Mouse (Mus musculus): ENCODE data around the gene Numbl. TPM values are rescaled to one million over a fixed set of nuclear protein-coding genes. Genes with fewer than 3 reads are reported as not detected.

The Numbl gene
- polyA plus RNA-seq, 1 experiment from 2014 or later = 15.8 TPM

GRCm38 (mm10) chr7:27322291-27322690 is 64.1 kb downstream of the Numbl start:
- Histone ChIP-seq H3K4me3 (replicated peaks; ENCODE audit: low read length) (no peak overlapping the region), H3K4me1 (ENCODE audit: control insufficient read depth, insufficient read depth, low read length) (peaks cover 6% of the 10 kb centered on the region), H3K9ac (ENCODE audit: low read length) (no peak overlapping the region), H3K27me3 (ENCODE audit: control insufficient read depth, insufficient read depth, low read length) (0 out of 2 replicates have a peak, but pooled peaks cover 5% of the 10 kb centered on the region), H3K9me3 (replicated peaks; ENCODE audit: control insufficient read depth, low read length) (no peaks in the 10 kb centered on the region), H3K36me3 (ENCODE audit: control insufficient read depth, insufficient read depth, low read length) (peaks cover 14% of the 10 kb centered on the region), H3K4me2 (ENCODE audit: low read depth, low read length) (no peak overlapping the region), H3K27ac (ENCODE audit: low read length) (no peak overlapping the region)
- ATAC-seq (ENCODE audit: insufficient read depth, low FRiP score) = no peak
- WGBS = 32% methylated on average over 13 of the region's 13 CpGs

- Histone ChIP-seq H3K36me3 (ENCODE audit: control insufficient read depth, insufficient read depth, low read length) (peaks cover 17% of the 10 kb centered on the region), H3K9ac (ENCODE audit: low read length) (no peak overlapping the region), H3K27ac (ENCODE audit: low read length) (no peak overlapping the region), H3K9me3 (replicated peaks; ENCODE audit: control insufficient read depth, low read length) (no peaks in the 10 kb centered on the region), H3K27me3 (ENCODE audit: control insufficient read depth, insufficient read depth, low read length) (0 out of 2 replicates have a peak, but pooled peaks cover 5% of the 10 kb centered on the region), H3K4me3 (replicated peaks; ENCODE audit: low read length) (no peak overlapping the region), H3K4me1 (ENCODE audit: control insufficient read depth, insufficient read depth, low read length) (peaks cover 6% of the 10 kb centered on the region), H3K4me2 (ENCODE audit: low read depth, low read length) (no peak overlapping the region)
- no peak for ATAC-seq (ENCODE audit: insufficient read depth, low FRiP score)
- 92% methylated on average over 5 of the region's 5 CpGs for WGBS
These were observed 64.8 kb downstream of the Numbl start for GRCm38 (mm10) chr7:27323001-27323400.

GRCm38 (mm10) chr7:27324161-27324560 is 65.9 kb downstream of the Numbl start:
- no peak for ATAC-seq (ENCODE audit: insufficient read depth, low FRiP score)
- WGBS = 93% methylated on average over 11 of the region's 11 CpGs
- Histone ChIP-seq H3K27me3 (ENCODE audit: control insufficient read depth, insufficient read depth, low read length) (0 out of 2 replicates have a peak, but pooled peaks cover 5% of the 10 kb centered on the region), H3K9me3 (replicated peaks; ENCODE audit: control insufficient read depth, low read length) (no peaks in the 10 kb centered on the region), H3K4me2 (ENCODE audit: low read depth, low read length) (no peak overlapping the region), H3K36me3 (ENCODE audit: control insufficient read depth, insufficient read depth, low read length) (peaks cover 17% of the 10 kb centered on the region), H3K27ac (ENCODE audit: low read length) (no peak overlapping the region), H3K4me1 (ENCODE audit: control insufficient read depth, insufficient read depth, low read length) (peaks cover 10% of the 10 kb centered on the region), H3K9ac (ENCODE audit: low read length) (no peak overlapping the region), H3K4me3 (replicated peaks; ENCODE audit: low read length) (no peak overlapping the region)

DNA sequence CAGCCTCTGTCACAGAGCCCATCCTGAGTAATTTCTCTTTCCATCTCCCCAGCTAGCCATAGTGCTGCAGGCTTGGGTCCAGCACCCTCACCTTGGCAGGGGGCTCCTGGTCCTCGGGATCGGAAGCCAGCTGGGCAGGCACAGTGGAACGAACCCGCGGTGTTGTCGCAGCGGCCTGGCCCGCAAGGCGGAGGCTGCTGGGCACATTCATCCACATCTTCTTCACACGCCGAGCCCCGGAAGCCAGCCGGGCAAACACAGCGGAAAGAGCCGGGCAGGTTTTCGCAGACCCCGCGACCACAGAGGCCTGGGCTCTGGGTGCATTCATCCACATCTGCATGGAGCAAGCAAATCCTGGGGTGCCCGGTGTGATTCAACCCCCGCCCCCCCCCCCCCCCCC is 66.7 kb downstream of the Numbl start:
- peaks cover 18% of the 10 kb centered on the region for H3K4me1 ChIP-seq (ENCODE audit: control insufficient read depth, insufficient read depth, low read length)
- no peak overlapping the region for H3K27ac ChIP-seq (ENCODE audit: low read length)
- no peaks in the 10 kb centered on the region for H3K9me3 ChIP-seq (replicated peaks; ENCODE audit: control insufficient read depth, low read length)
- H3K36me3 ChIP-seq (ENCODE audit: control insufficient read depth, insufficient read depth, low read length) = peaks cover 17% of the 10 kb centered on the region
- peaks cover 5% of the 10 kb centered on the region for H3K27me3 ChIP-seq (ENCODE audit: control insufficient read depth, insufficient read depth, low read length)
- ATAC-seq (ENCODE audit: insufficient read depth, low FRiP score) = no peak
- WGBS = 58% methylated on average over 20 of the region's 20 CpGs
- no peak overlapping the region for H3K4me2 ChIP-seq (ENCODE audit: low read depth, low read length)
- no peak overlapping the region for H3K9ac ChIP-seq (ENCODE audit: low read length)
- H3K4me3 ChIP-seq (replicated peaks; ENCODE audit: low read length) = no peak overlapping the region

DNA sequence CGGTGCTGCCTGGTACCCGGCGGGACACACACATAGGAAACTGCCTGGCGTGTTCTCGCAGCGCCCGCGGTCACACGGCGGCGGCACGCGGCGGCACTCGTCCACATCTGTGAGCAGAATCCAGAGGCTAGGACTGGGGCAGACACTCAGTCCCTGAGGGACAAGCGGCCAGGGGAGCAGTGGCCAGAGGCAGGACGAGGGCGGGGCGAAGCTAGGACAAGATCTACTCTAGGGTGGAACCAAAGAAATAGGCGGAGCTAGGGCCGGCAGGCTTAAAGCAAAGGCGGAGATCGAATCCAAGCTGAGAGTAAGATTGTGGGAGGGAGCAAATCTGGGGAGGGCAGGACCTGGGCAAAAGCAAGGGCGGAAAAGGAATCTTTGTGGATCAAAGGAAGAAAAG is 67.5 kb downstream of the Numbl start:
- peak overlapping the region; percentile 32 for H3K4me3 ChIP-seq (replicated peaks; ENCODE audit: low read length)
- 22% methylated on average over 24 of the region's 24 CpGs for WGBS
- H3K9ac ChIP-seq (ENCODE audit: low read length) = peak overlapping the region; percentile 48; the same call in 1 of the 2 replicates
- H3K4me2 ChIP-seq (ENCODE audit: low read depth, low read length) = peak overlapping the region; percentile 48
- H3K36me3 ChIP-seq (ENCODE audit: control insufficient read depth, insufficient read depth, low read length) = peaks cover 17% of the 10 kb centered on the region
- ATAC-seq (ENCODE audit: insufficient read depth, low FRiP score) = peak; percentile 59
- H3K27ac ChIP-seq (ENCODE audit: low read length) = peak overlapping the region; percentile 19; the same call in 1 of the 2 replicates
- no peaks in the 10 kb centered on the region for H3K9me3 ChIP-seq (replicated peaks; ENCODE audit: control insufficient read depth, low read length)
- H3K27me3 ChIP-seq (ENCODE audit: control insufficient read depth, insufficient read depth, low read length) = peaks cover 5% of the 10 kb centered on the region
- H3K4me1 ChIP-seq (ENCODE audit: control insufficient read depth, insufficient read depth, low read length) = peaks cover 24% of the 10 kb centered on the region

- Histone ChIP-seq H3K4me2 (ENCODE audit: low read depth, low read length) (peak overlapping the region; percentile 48), H3K9ac (ENCODE audit: low read length) (peak overlapping the region; percentile 48; the same call in 1 of the 2 replicates), H3K9me3 (replicated peaks; ENCODE audit: control insufficient read depth, low read length) (no peaks in the 10 kb centered on the region), H3K36me3 (ENCODE audit: control insufficient read depth, insufficient read depth, low read length) (peaks cover 17% of the 10 kb centered on the region), H3K27ac (ENCODE audit: low read length) (peak overlapping the region; percentile 19; the same call in 1 of the 2 replicates), H3K4me1 (ENCODE audit: control insufficient read depth, insufficient read depth, low read length) (peaks cover 24% of the 10 kb centered on the region), H3K27me3 (ENCODE audit: control insufficient read depth, insufficient read depth, low read length) (peaks cover 5% of the 10 kb centered on the region), H3K4me3 (replicated peaks; ENCODE audit: low read length) (peak overlapping the region; percentile 32; the same call in 1 of the 2 replicates)
- WGBS = 52% methylated on average over 34 of the region's 34 CpGs
- no peak for ATAC-seq (ENCODE audit: insufficient read depth, low FRiP score)
These were observed 68.1 kb downstream of the Numbl start for GRCm38 (mm10) chr7:27326101-27326880.

GRCm38 (mm10) chr7:27327500-27327899 is 69.3 kb downstream of the Numbl start:
- peaks cover 29% of the 10 kb centered on the region for H3K4me1 ChIP-seq (ENCODE audit: control insufficient read depth, insufficient read depth, low read length)

DNA sequence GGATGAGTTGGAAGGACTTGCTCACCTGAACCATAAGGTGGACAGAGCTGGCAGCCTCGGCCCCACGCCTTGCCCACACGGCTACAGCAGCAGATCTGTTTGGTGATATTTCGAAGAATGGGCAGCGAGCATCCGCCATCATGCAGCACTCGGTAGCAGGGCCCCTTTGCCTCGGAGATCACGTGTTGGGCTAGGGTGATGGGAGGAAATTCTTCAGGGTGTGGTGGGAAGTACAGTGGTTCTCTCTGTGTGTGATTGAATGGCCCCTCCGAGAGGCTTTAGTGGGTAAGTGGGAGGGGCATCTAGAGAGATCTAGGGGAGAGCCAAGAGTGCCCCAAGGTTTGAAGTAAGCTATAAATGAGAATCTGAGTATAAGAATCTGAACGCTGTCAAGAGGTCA is 69.9 kb downstream of the Numbl start:
- Histone ChIP-seq H3K27ac (ENCODE audit: low read length) (no peak overlapping the region), H3K9ac (ENCODE audit: low read length) (no peak overlapping the region), H3K4me3 (replicated peaks; ENCODE audit: low read length) (no peak overlapping the region), H3K27me3 (ENCODE audit: control insufficient read depth, insufficient read depth, low read length) (peaks cover 5% of the 10 kb centered on the region), H3K4me1 (ENCODE audit: control insufficient read depth, insufficient read depth, low read length) (peaks cover 32% of the 10 kb centered on the region), H3K36me3 (ENCODE audit: control insufficient read depth, insufficient read depth, low read length) (peaks cover 17% of the 10 kb centered on the region), H3K4me2 (ENCODE audit: low read depth, low read length) (no peak overlapping the region), H3K9me3 (replicated peaks; ENCODE audit: control insufficient read depth, low read length) (no peaks in the 10 kb centered on the region)
- 80% methylated on average over 11 of the region's 11 CpGs for WGBS
- no peak for ATAC-seq (ENCODE audit: insufficient read depth, low FRiP score)

More at GRCm38 (mm10) chr7:27327500-27327899, 69.3 kb downstream of the Numbl start:
- H3K9ac ChIP-seq (ENCODE audit: low read length) = no peak overlapping the region
- H3K27me3 ChIP-seq (ENCODE audit: control insufficient read depth, insufficient read depth, low read length) = peaks cover 5% of the 10 kb centered on the region
- peaks cover 17% of the 10 kb centered on the region for H3K36me3 ChIP-seq (ENCODE audit: control insufficient read depth, insufficient read depth, low read length)
- H3K9me3 ChIP-seq (replicated peaks; ENCODE audit: control insufficient read depth, low read length) = no peaks in the 10 kb centered on the region
- H3K4me3 ChIP-seq (replicated peaks; ENCODE audit: low read length) = no peak overlapping the region
- no peak for ATAC-seq (ENCODE audit: insufficient read depth, low FRiP score)
- no peak overlapping the region for H3K27ac ChIP-seq (ENCODE audit: low read length)
- 86% methylated on average over 8 of the region's 8 CpGs for WGBS
- H3K4me2 ChIP-seq (ENCODE audit: low read depth, low read length) = no peak overlapping the region

DNA sequence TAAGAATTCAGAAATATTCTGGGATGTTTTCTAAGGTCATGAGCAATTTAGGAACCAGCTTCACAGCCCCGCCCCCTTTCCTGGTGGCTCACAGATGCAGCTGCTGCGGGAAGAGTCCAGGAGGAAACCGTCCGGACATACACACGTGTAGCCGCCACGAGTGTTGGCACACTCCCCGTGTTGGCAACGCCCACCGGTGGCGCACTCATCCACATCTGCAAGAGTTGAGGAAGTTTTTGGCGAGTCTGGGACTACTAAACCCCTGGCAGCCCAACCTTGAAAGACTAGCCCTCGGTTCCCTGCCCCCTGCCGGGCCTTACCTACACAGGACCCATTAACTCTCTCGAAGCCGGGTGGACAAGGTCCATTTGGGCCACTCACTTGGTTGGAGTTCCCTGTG is 70.4 kb downstream of the Numbl start:
- Histone ChIP-seq H3K9ac (ENCODE audit: low read length) (no peak overlapping the region), H3K27ac (ENCODE audit: low read length) (no peak overlapping the region), H3K4me2 (ENCODE audit: low read depth, low read length) (no peak overlapping the region), H3K27me3 (ENCODE audit: control insufficient read depth, insufficient read depth, low read length) (peaks cover 7% of the 10 kb centered on the region), H3K4me3 (replicated peaks; ENCODE audit: low read length) (no peak overlapping the region), H3K4me1 (ENCODE audit: control insufficient read depth, insufficient read depth, low read length) (peaks cover 32% of the 10 kb centered on the region), H3K9me3 (replicated peaks; ENCODE audit: control insufficient read depth, low read length) (no peaks in the 10 kb centered on the region), H3K36me3 (ENCODE audit: control insufficient read depth, insufficient read depth, low read length) (peaks cover 16% of the 10 kb centered on the region)
- no peak for ATAC-seq (ENCODE audit: insufficient read depth, low FRiP score)
- 43% methylated on average over 16 of the region's 16 CpGs for WGBS

Data from stomach, embryonic 16.5 days (tissue).